Mouse (Mus musculus) A20 (cell line): ENCODE measurements around the gene Fbxl7.

Source experiments
- DNase-seq: peaks from one replicate; pipeline ENCODE4 v3.0.0-alpha.2; 2011; ENCODE audit warnings: low read depth, low spot score

The Fbxl7 gene

GRCm38 (mm10) chr15:26693075-26693474, 202.3 kb downstream of the Fbxl7 start:
- DNase-seq, result no peak

- DNase-seq, result no peak
Observed at GRCm38 (mm10) chr15:26688472-26689104, 206.8 kb downstream of the Fbxl7 start.

GRCm38 (mm10) chr15:26687729-26688128, 207.7 kb downstream of the Fbxl7 start:
- no peak for DNase-seq

GRCm38 (mm10) chr15:26682279-26682678, 213.1 kb downstream of the Fbxl7 start:
- no peak for DNase-seq

GRCm38 (mm10) chr15:26673239-26673859, 222.0 kb downstream of the Fbxl7 start:
- DNase-seq, result no peak

GRCm38 (mm10) chr15:26654988-26655387, 240.4 kb downstream of the Fbxl7 start:
- DNase-seq, result no peak

GRCm38 (mm10) chr15:26642563-26642962, 252.8 kb downstream of the Fbxl7 start:
- no peak for DNase-seq

- DNase-seq, result no peak
Observed at GRCm38 (mm10) chr15:26639726-26640125, 255.7 kb downstream of the Fbxl7 start.

GRCm38 (mm10) chr15:26635591-26635990, 259.8 kb downstream of the Fbxl7 start:
- no peak for DNase-seq

GRCm38 (mm10) chr15:26628181-26628580, 267.2 kb downstream of the Fbxl7 start:
- no peak for DNase-seq

- DNase-seq, result no peak
Observed at GRCm38 (mm10) chr15:26623242-26623641, 272.1 kb downstream of the Fbxl7 start.

GRCm38 (mm10) chr15:26620279-26620678, 275.1 kb downstream of the Fbxl7 start:
- DNase-seq, result no peak

- no peak for DNase-seq
Observed at GRCm38 (mm10) chr15:26619221-26619620, 276.2 kb downstream of the Fbxl7 start.

GRCm38 (mm10) chr15:26596239-26596638, 299.1 kb downstream of the Fbxl7 start:
- DNase-seq, result no peak

- DNase-seq, result no peak
Observed at GRCm38 (mm10) chr15:26579947-26580709, 315.3 kb downstream of the Fbxl7 start.

GRCm38 (mm10) chr15:26578500-26578899, 316.9 kb downstream of the Fbxl7 start:
- DNase-seq, result no peak

- DNase-seq, result no peak
Observed at GRCm38 (mm10) chr15:26566076-26566475, 329.3 kb downstream of the Fbxl7 start.

GRCm38 (mm10) chr15:26553620-26554019, 341.8 kb downstream of the Fbxl7 start:
- DNase-seq, result no peak

GRCm38 (mm10) chr15:26533997-26534700, 361.2 kb downstream of the Fbxl7 start:
- no peak for DNase-seq

GRCm38 (mm10) chr15:26519220-26519631, 376.2 kb downstream of the Fbxl7 start:
- DNase-seq, result no peak

GRCm38 (mm10) chr15:26501024-26501423, 394.4 kb downstream of the Fbxl7 start:
- no peak for DNase-seq
